Mouse (Mus musculus) liver, embryonic 18 days (tissue): ENCODE data around the gene Gm48552. TPM values are rescaled to one million over a fixed set of nuclear protein-coding genes. Genes with fewer than 3 reads are reported as not detected.

Experiments
- polyA plus RNA-seq: library from polyadenylated mRNA; depleted of rRNA; stranded (reverse); fragments of >200 nt; gene quantifications from 2 replicates; pipeline ENCODE4 v1.2.3, GENCODE M21; 2012; rRNA removed

The Gm48552 gene
- polyA plus RNA-seq: 0.64 and 0.82 TPM in 2 replicates

GRCm38 (mm10) chr10:81388505-81389055 lies at the start of gene Gm48552:
Gm48552 (plus strand) TSS chr10:81389005.

GRCm38 (mm10) chr10:81342686-81343505 lies 45.9 kb upstream of the Gm48552 start, which contains the start of gene Gipc3:
Gipc3 (minus strand) TSS chr10:81343266.

GRCm38 (mm10) chr10:81350351-81351063 lies 38.3 kb upstream of the Gm48552 start, which contains the start of gene Hmg20b:
Hmg20b (minus strand) TSS chr10:81350480.

GRCm38 (mm10) chr10:81356991-81357844 lies 31.6 kb upstream of the Gm48552 start, which contains the start of gene Mfsd12:
Mfsd12 (plus strand) TSS chr10:81357491.

GRCm38 (mm10) chr10:81365672-81366476 lies 22.9 kb upstream of the Gm48552 start, which contains the start of gene 4930404N11Rik:
4930404N11Rik (minus strand) TSS chr10:81365816.

GRCm38 (mm10) chr10:81377793-81378552 lies 10.8 kb upstream of the Gm48552 start, which contains the start of gene Fzr1:
Fzr1 (minus strand) TSS chr10:81378516.

GRCm38 (mm10) chr10:81383802-81384604 lies 4.8 kb upstream of the Gm48552 start, which contains the start of the genes Dohh and Gm48551:
Dohh (plus strand) TSS chr10:81384428.
Gm48551 (plus strand) TSS chr10:81384466.

GRCm38 (mm10) chr10:81392781-81393185 lies 4.0 kb downstream of the Gm48552 start, which contains the start of gene Smim24:
Smim24 (plus strand) TSS chr10:81393051.

Other genes starting within 250 kb of the Gm48552 start
- 10.3 and 12.9 TPM in 2 replicates for gene Pias4, start 221.1 kb upstream of the Gm48552 start, polyA plus RNA-seq
- 583 and 691 TPM in 2 replicates for gene Eef2, start 212.4 kb upstream of the Gm48552 start, polyA plus RNA-seq
- 16.9 and 18.2 TPM in 2 replicates for gene Dapk3, start 206.0 kb upstream of the Gm48552 start, polyA plus RNA-seq
- gene 4930442H23Rik, start 205.2 kb upstream of the Gm48552 start, polyA plus RNA-seq: not detected in 2 replicates
- not detected in 2 replicates for gene Nmrk2, start 187.0 kb upstream of the Gm48552 start, polyA plus RNA-seq
- 0.01 TPM in 1 of 2 replicates, not detected in the other for gene Atcay, start 158.2 kb upstream of the Gm48552 start, polyA plus RNA-seq
- 1.9 and 2.1 TPM in 2 replicates for gene Zfr2, start 155.8 kb upstream of the Gm48552 start, polyA plus RNA-seq
- gene Matk, start 136.1 kb upstream of the Gm48552 start, polyA plus RNA-seq: 1.4 and 1.9 TPM in 2 replicates
- 44.6 and 45.1 TPM in 2 replicates for gene Mrpl54, start 122.1 kb upstream of the Gm48552 start, polyA plus RNA-seq
- gene Apba3, start 122.0 kb upstream of the Gm48552 start, polyA plus RNA-seq: 23.2 and 24.9 TPM in 2 replicates
- gene Tjp3, start 97.4 kb upstream of the Gm48552 start, polyA plus RNA-seq: 0.88 and 1.1 TPM in 2 replicates
- 10.3 and 11.9 TPM in 2 replicates for gene Pip5k1c, start 96.0 kb upstream of the Gm48552 start, polyA plus RNA-seq
- gene Cactin, start 67.9 kb upstream of the Gm48552 start, polyA plus RNA-seq: 12.9 and 13.4 TPM in 2 replicates
- 3.1 and 3.4 TPM in 2 replicates for gene Tbxa2r, start 60.3 kb upstream of the Gm48552 start, polyA plus RNA-seq
- 0.02 TPM in 2 replicates for gene Gipc3, start 45.7 kb upstream of the Gm48552 start, polyA plus RNA-seq
- gene Hmg20b, start 38.5 kb upstream of the Gm48552 start, polyA plus RNA-seq: 24.1 and 27.6 TPM in 2 replicates
- 8.7 and 8.9 TPM in 2 replicates for gene Mfsd12, start 31.5 kb upstream of the Gm48552 start, polyA plus RNA-seq
- gene 4930404N11Rik, start 23.2 kb upstream of the Gm48552 start, polyA plus RNA-seq: 0.39 and 1.0 TPM in 2 replicates
- gene Fzr1, start 10.5 kb upstream of the Gm48552 start, polyA plus RNA-seq: 54.1 and 61.6 TPM in 2 replicates
- 27.6 and 28.9 TPM in 2 replicates for gene Dohh, start 4.6 kb upstream of the Gm48552 start, polyA plus RNA-seq
- gene Gm48551, start 4.5 kb upstream of the Gm48552 start, polyA plus RNA-seq: 0.58 and 0.75 TPM in 2 replicates
- 2.6 and 3.4 TPM in 2 replicates for gene Smim24, start 4.0 kb downstream of the Gm48552 start, polyA plus RNA-seq
- 1.7 and 1.9 TPM in 2 replicates for gene Nfic, start 66.6 kb downstream of the Gm48552 start, polyA plus RNA-seq
- gene Celf5, start 93.7 kb downstream of the Gm48552 start, polyA plus RNA-seq: 0.02 and 0.06 TPM in 2 replicates
- gene Ncln, start 107.4 kb downstream of the Gm48552 start, polyA plus RNA-seq: 65.7 and 83.5 TPM in 2 replicates
- gene S1pr4, start 111.1 kb downstream of the Gm48552 start, polyA plus RNA-seq: 5.4 and 5.7 TPM in 2 replicates
- gene Gna15, start 135.2 kb downstream of the Gm48552 start, polyA plus RNA-seq: 4.0 and 4.2 TPM in 2 replicates
- 20.3 and 23.1 TPM in 2 replicates for gene Gna11, start 156.2 kb downstream of the Gm48552 start, polyA plus RNA-seq
- gene Aes, start 170.5 kb downstream of the Gm48552 start, polyA plus RNA-seq: 179 and 189 TPM in 2 replicates
- gene Tle2, start 185.6 kb downstream of the Gm48552 start, polyA plus RNA-seq: 5.9 and 6.8 TPM in 2 replicates
- 4.9 and 5.2 TPM in 2 replicates for gene Tle6, start 212.1 kb downstream of the Gm48552 start, polyA plus RNA-seq
- gene BC025920, start 217.3 kb downstream of the Gm48552 start, polyA plus RNA-seq: 1.5 and 2.0 TPM in 2 replicates
- gene Sirt6, start 238.8 kb downstream of the Gm48552 start, polyA plus RNA-seq: 7.5 and 8.7 TPM in 2 replicates
- 10.1 and 10.8 TPM in 2 replicates for gene Ankrd24, start 239.5 kb downstream of the Gm48552 start, polyA plus RNA-seq